Mouse (Mus musculus) layer of hippocampus, adult 11-12 months (tissue): ENCODE results near the gene Crk.
"Not testable (repeated sequence)": the region's sequence is repeated elsewhere in the genome, so short reads cannot be mapped to it uniquely, and the experiment has no call there.

Source experiments
- DNase-seq: peaks from one replicate; pipeline ENCODE4 v3.0.0; 2022; ENCODE audit warnings: low spot score

The Crk gene

GRCm38 (mm10) chr11:75684956-75685355, 5.9 kb downstream of the Crk start:
- no peak for DNase-seq

- DNase-seq = no peak
These were observed 8.4 kb downstream of the Crk start for GRCm38 (mm10) chr11:75687343-75687993.

- DNase-seq = no peak
These were observed 9.1 kb downstream of the Crk start for GRCm38 (mm10) chr11:75688132-75688531.

- DNase-seq = no peak
These were observed 10.9 kb downstream of the Crk start for GRCm38 (mm10) chr11:75689977-75690376.

GRCm38 (mm10) chr11:75691047-75691446, 12.0 kb downstream of the Crk start:
- DNase-seq = no peak

GRCm38 (mm10) chr11:75693570-75693969, 14.5 kb downstream of the Crk start:
- DNase-seq = no peak

GRCm38 (mm10) chr11:75697464-75697863, 18.4 kb downstream of the Crk start:
- DNase-seq = not testable (repeated sequence)

- DNase-seq = no peak
These were observed 21.5 kb downstream of the Crk start for GRCm38 (mm10) chr11:75700557-75700956.

- no peak for DNase-seq
These were observed 23.7 kb downstream of the Crk start for GRCm38 (mm10) chr11:75702761-75703160.

GRCm38 (mm10) chr11:75703748-75704147, 24.7 kb downstream of the Crk start:
- no peak for DNase-seq

- no peak for DNase-seq
These were observed 34.9 kb downstream of the Crk start for GRCm38 (mm10) chr11:75713949-75714348.

- no peak for DNase-seq
These were observed 36.5 kb downstream of the Crk start for GRCm38 (mm10) chr11:75715556-75715955.

- no peak for DNase-seq
These were observed 37.7 kb downstream of the Crk start for GRCm38 (mm10) chr11:75716661-75717325.

- DNase-seq = no peak
These were observed 43.3 kb downstream of the Crk start for GRCm38 (mm10) chr11:75722339-75722738.

GRCm38 (mm10) chr11:75727168-75727567, 48.1 kb downstream of the Crk start:
- DNase-seq = no peak

GRCm38 (mm10) chr11:75727659-75728058, 48.6 kb downstream of the Crk start:
- not testable (repeated sequence) for DNase-seq

GRCm38 (mm10) chr11:75732434-75733226, 53.6 kb downstream of the Crk start, which contains the start of gene Ywhae:
Gene Ywhae, plus strand, starts transcription at chr11:75732869.
- DNase-seq = peak; percentile 91

- peak; percentile 71 for DNase-seq
These were observed 54.3 kb downstream of the Crk start for GRCm38 (mm10) chr11:75733227-75733940.

- DNase-seq = no peak
These were observed 56.6 kb downstream of the Crk start for GRCm38 (mm10) chr11:75735462-75736252.

GRCm38 (mm10) chr11:75736978-75737377, 57.9 kb downstream of the Crk start:
- DNase-seq = no peak

- DNase-seq = no peak
These were observed 58.9 kb downstream of the Crk start for GRCm38 (mm10) chr11:75737806-75738476.
